Mouse (Mus musculus) embryonic fibroblast, embryonic 13.5 days (primary cell): ENCODE data around the gene Hs3st5.

Experiments used
- CTCF ChIP-seq: IDR thresholded peaks from 2 replicates; pipeline ENCODE4 v1.5.1; 2011; ENCODE audit warnings: mild to moderate bottlenecking, control low read depth, low read length, moderate library complexity, borderline replicate concordance; ENCODE audit not compliant: insufficient read depth
- POLR2A ChIP-seq: IDR thresholded peaks from 2 replicates; pipeline ENCODE4 v1.6.1; 2011; ENCODE audit warnings: low read depth, mild to moderate bottlenecking, control low read depth, low read length, moderate library complexity

DNA sequence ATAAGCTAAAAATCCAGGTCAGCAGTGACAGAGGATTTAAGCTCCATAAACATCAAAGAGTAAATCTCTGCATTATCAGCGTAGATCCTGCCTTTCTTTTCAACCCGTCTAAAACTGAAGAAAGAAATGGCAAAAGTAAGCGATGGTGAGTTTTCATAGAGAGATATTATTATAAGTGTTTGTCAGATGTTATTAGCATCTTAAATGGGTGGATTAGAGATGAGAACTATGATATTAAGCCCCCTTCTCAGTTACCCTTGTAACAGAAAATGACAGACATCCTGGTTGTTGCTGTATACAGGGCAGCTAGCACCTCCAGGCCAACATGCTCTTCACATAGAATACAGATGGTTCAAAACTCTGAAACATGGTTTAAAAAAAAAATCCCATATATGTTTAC is 22.6 kb upstream of the Hs3st5 start:
- TF ChIP-seq POLR2A (no peak), CTCF (no peak)
